Mouse (Mus musculus) liver, postnatal 0 days (tissue): Measurements from ENCODE around the gene Shisa9.

Source experiments
- CTCF ChIP-seq: sonication (generic); IDR thresholded peaks from 2 replicates; pipeline ENCODE4 v1.5.1; 2016; ENCODE audit warnings: antibody characterized with exemption, low read depth
- EP300 ChIP-seq: IDR thresholded peaks from 2 replicates; pipeline ENCODE4 v1.6.1; 2016; ENCODE audit warnings: antibody characterized with exemption, low read depth, mild to moderate bottlenecking

GRCm38 (mm10) chr16:12076700-12077099 lies 92.8 kb downstream of the Shisa9 start:
- no peak for TF ChIP-seq CTCF
- TF ChIP-seq EP300, result no peak
